Mouse (Mus musculus) myocyte (in vitro differentiated cells): ENCODE results near the gene Slc28a3. TPM values are rescaled to one million over a fixed set of nuclear protein-coding genes. Genes with fewer than 3 reads are reported as not detected.

Source experiments
- H3K27me3 ChIP-seq: one replicate; pipeline ENCODE4 v1.6.1; 2011; ENCODE audit not compliant: control insufficient read depth, insufficient read depth, insufficient read length
- H3K36me3 ChIP-seq: one replicate; pipeline ENCODE4 v1.6.1; 2011; ENCODE audit not compliant: control insufficient read depth, insufficient read depth
- H3K4me2 ChIP-seq: one replicate; pipeline ENCODE4 v1.6.1; 2011; ENCODE audit warnings: low read depth, control low read depth
- H3K4me3 ChIP-seq: one replicate; pipeline ENCODE4 v1.5.1; 2011; ENCODE audit warnings: mild to moderate bottlenecking, control low read depth, moderate library complexity
- H3K79me2 ChIP-seq: one replicate; pipeline ENCODE4 v1.6.1; 2011; ENCODE audit not compliant: control insufficient read depth, insufficient read depth
- H3ac ChIP-seq: one replicate; pipeline ENCODE4 v1.6.1; 2011; ENCODE audit not compliant: control insufficient read depth, insufficient read length
- CEBPB ChIP-seq: IDR thresholded peaks from 2 replicates; pipeline ENCODE4 v1.6.1; 2011; ENCODE audit warnings: mild to moderate bottlenecking, moderate library complexity; ENCODE audit not compliant: poor library complexity, insufficient read depth, severe bottlenecking
- E2F4 ChIP-seq: IDR thresholded peaks from one replicate; pipeline ENCODE4 v1.6.1; 2011; ENCODE audit warnings: mild to moderate bottlenecking, control low read depth, moderate library complexity; ENCODE audit not compliant: insufficient read depth
- MAX ChIP-seq: IDR thresholded peaks from one replicate; pipeline ENCODE4 v1.6.1; 2011; ENCODE audit warnings: low read depth, mild to moderate bottlenecking, control low read depth
- MYOD1 ChIP-seq, 3 experiments: IDR thresholded peaks; one replicate each; pipeline ENCODE4 v1.6.1; 2011; ENCODE audit warnings: control low read depth in 2 of 3, low read depth in 2 of 3, mild to moderate bottlenecking in 2 of 3, moderate library complexity in 1 of 3; ENCODE audit not compliant: insufficient read length in 2 of 3, control insufficient read depth in 1 of 3
- MYOG ChIP-seq, 3 experiments: IDR thresholded peaks; one replicate each; pipeline ENCODE4 v1.6.1; 2011; ENCODE audit warnings: control low read depth in 2 of 3, low read depth in 2 of 3, mild to moderate bottlenecking in 2 of 3; ENCODE audit not compliant: insufficient read length in 2 of 3, control insufficient read depth in 1 of 3, insufficient read depth in 1 of 3
- POLR2A ChIP-seq: IDR thresholded peaks from one replicate; pipeline ENCODE4 v1.6.1; 2011; ENCODE audit warnings: low read depth, mild to moderate bottlenecking, control low read depth, moderate library complexity; ENCODE audit not compliant: insufficient read length
- POLR2AphosphoS2 ChIP-seq: IDR thresholded peaks from one replicate; pipeline ENCODE4 v1.6.1; 2011; ENCODE audit warnings: low read depth, control low read depth; ENCODE audit not compliant: insufficient read length
- REST ChIP-seq: IDR thresholded peaks from one replicate; pipeline ENCODE4 v1.6.1; 2011; ENCODE audit warnings: mild to moderate bottlenecking, control low read depth, moderate library complexity; ENCODE audit not compliant: insufficient read depth, insufficient read length
- SRF ChIP-seq: IDR thresholded peaks from one replicate; pipeline ENCODE4 v1.6.1; 2011; ENCODE audit warnings: low read depth; ENCODE audit not compliant: control insufficient read depth, insufficient read length
- TCF12 ChIP-seq: IDR thresholded peaks from one replicate; pipeline ENCODE4 v1.6.1; 2011; ENCODE audit warnings: mild to moderate bottlenecking, control low read depth; ENCODE audit not compliant: poor library complexity, insufficient read depth, severe bottlenecking
- TCF3 ChIP-seq: IDR thresholded peaks from one replicate; pipeline ENCODE4 v1.6.1; 2011; ENCODE audit warnings: low read depth, control low read depth; ENCODE audit not compliant: insufficient read length
- USF1 ChIP-seq: IDR thresholded peaks from one replicate; pipeline ENCODE4 v1.6.1; 2011; ENCODE audit warnings: low read depth, mild to moderate bottlenecking, control low read depth, moderate library complexity
- polyA plus RNA-seq: library from polyadenylated mRNA; unstranded; fragments of >200 nt; fragmentation: generic; extraction: Trizol; gene quantifications from one replicate; pipeline ENCODE4 v1.2.1, GENCODE M21; 2012; ENCODE audit warnings: missing spikeins

Gene Slc28a3
- polyA plus RNA-seq, 1 experiment = not detected

DNA sequence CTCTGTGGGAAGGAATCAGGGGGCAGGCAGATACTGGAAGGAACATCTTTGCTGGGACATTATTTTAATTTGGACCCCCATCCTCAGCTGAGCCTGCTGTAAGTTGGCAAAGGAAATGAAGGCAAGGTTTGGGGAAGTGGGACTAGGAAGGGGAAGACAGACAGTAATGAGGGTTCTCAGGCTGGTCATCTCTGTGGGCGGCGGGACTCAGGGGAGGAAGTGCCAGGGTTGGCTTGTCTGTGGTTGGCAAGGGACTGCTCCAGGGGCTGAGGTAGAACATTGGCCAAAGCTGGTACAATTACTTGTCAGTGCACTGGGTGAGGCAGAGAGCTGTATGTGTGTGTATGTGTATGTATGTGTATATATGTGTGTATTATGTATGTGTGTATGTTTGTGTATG lies 107.1 kb downstream of the Slc28a3 start:
- Histone ChIP-seq H3K4me2 (no peak overlapping the region), H3ac (no peak overlapping the region), H3K27me3 (no peaks in the 10 kb centered on the region), H3K36me3 (no peaks in the 10 kb centered on the region), H3K79me2 (no peaks in the 10 kb centered on the region), H3K4me3 (no peak overlapping the region)
- TF ChIP-seq MYOG (IDR thresholded peaks at IDR 0.05; ENCODE audit: control insufficient read depth in 1 of 3, insufficient read depth in 1 of 3, insufficient read length in 2 of 3, low read depth in 2 of 3) (no peak), USF1 (no peak), SRF (no peak), REST (no peak), CEBPB (no peak), E2F4 (no peak), MYOD1 (IDR thresholded peaks at IDR 0.05; ENCODE audit: control insufficient read depth in 1 of 3, insufficient read length in 2 of 3, low read depth in 2 of 3) (no peak), POLR2A (no peak), TCF12 (no peak), POLR2AphosphoS2 (no peak), TCF3 (no peak), MAX (no peak)

DNA sequence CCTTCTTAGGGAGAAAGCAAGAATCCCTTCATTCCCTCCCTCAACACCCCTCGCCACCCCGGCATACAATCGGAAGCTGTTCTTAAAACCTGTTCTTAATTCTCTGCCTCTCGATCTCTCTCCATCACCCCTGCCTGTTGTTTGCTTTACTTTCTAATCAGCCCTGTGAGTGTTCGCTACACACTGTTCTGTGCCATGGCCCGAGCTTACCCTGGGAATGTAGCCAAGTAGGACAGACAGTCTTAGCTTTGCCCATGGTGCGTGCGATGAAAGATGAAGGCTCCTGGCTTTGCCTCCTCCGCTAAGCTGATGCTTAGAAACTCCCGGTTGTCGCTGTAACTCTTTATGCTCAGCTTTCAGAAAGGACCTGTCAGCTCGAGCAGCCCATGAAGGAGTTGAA lies 112.9 kb downstream of the Slc28a3 start:
- no peaks in the 10 kb centered on the region for H3K27me3 ChIP-seq
- H3K4me3 ChIP-seq = no peak overlapping the region
- no peak overlapping the region for H3K4me2 ChIP-seq
- H3K79me2 ChIP-seq = no peaks in the 10 kb centered on the region
- H3K36me3 ChIP-seq = no peaks in the 10 kb centered on the region
- TF ChIP-seq USF1 = no peak
- TF ChIP-seq REST = no peak
- no peak for TF ChIP-seq SRF
- no peak for TF ChIP-seq E2F4
- TF ChIP-seq TCF3 = no peak
- TF ChIP-seq MAX = no peak
- TF ChIP-seq TCF12 = no peak
- TF ChIP-seq MYOD1 (IDR thresholded peaks at IDR 0.05; ENCODE audit: control insufficient read depth in 1 of 3, insufficient read length in 2 of 3, low read depth in 2 of 3) = no peak
- TF ChIP-seq MYOG (IDR thresholded peaks at IDR 0.05; ENCODE audit: control insufficient read depth in 1 of 3, insufficient read depth in 1 of 3, insufficient read length in 2 of 3, low read depth in 2 of 3) = no peak
- TF ChIP-seq POLR2AphosphoS2 = no peak
- no peak overlapping the region for H3ac ChIP-seq

Other genes starting within 250 kb of the Slc28a3 start
- 3.7 TPM for gene 2210016F16Rik, start 225.7 kb downstream of the Slc28a3 start, polyA plus RNA-seq
- 5.2 TPM for gene Rmi1, start 208.6 kb downstream of the Slc28a3 start, polyA plus RNA-seq
- gene Hnrnpk, start 207.5 kb downstream of the Slc28a3 start, polyA plus RNA-seq = 289 TPM
- gene Ntrk2, start 195.7 kb upstream of the Slc28a3 start, polyA plus RNA-seq = not detected